Mouse (Mus musculus) forebrain, embryonic 14.5 days (tissue): ENCODE measurements around the gene Pycard. TPM values are rescaled to one million over a fixed set of nuclear protein-coding genes. Genes with fewer than 3 reads are reported as not detected.
A peak's percentile ranks its signal among the peaks of the same experiment; 100 is the strongest.
"Not testable (repeated sequence)": the region's sequence is repeated elsewhere in the genome, so short reads cannot be mapped to it uniquely, and the experiment has no call there.

Experiments
- ATAC-seq: fragments of 200-750 bp; cut with Nextera tagmentation; 2 replicates; pipeline ENCODE4 v1.8.0; 2017; ENCODE audit warnings: mild to moderate bottlenecking, moderate library complexity
- DNase-seq: peaks from one replicate; pipeline ENCODE4 v3.0.0-alpha.2; 2015; ENCODE audit warnings: low spot score
- H3K27ac ChIP-seq: fragments of 300-500 bp; sonication (generic); 2 replicates; pipeline ENCODE4 v1.5.1; 2014; ENCODE audit warnings: low read depth, mild to moderate bottlenecking, control low read depth, low read length, moderate library complexity
- H3K27me3 ChIP-seq: fragments of 300-500 bp; sonication (generic); replicated peaks from 2 replicates; pipeline ENCODE4 v1.6.1; 2014; ENCODE audit warnings: low read length, control low read depth, mixed read lengths; ENCODE audit not compliant: control insufficient read depth, insufficient read depth
- H3K36me3 ChIP-seq: fragments of 300-500 bp; sonication (generic); 2 replicates; pipeline ENCODE4 v1.6.1; 2014; ENCODE audit warnings: low read length, control low read depth; ENCODE audit not compliant: control insufficient read depth, insufficient read depth
- H3K4me1 ChIP-seq: fragments of 300-500 bp; sonication (generic); 2 replicates; pipeline ENCODE4 v1.6.1; 2014; ENCODE audit warnings: antibody characterized with exemption, low read length, control low read depth; ENCODE audit not compliant: control insufficient read depth, insufficient read depth
- H3K4me2 ChIP-seq: fragments of 300-500 bp; sonication (generic); 2 replicates; pipeline ENCODE4 v1.6.1; 2014; ENCODE audit warnings: mild to moderate bottlenecking, control low read depth, low read length
- H3K4me3 ChIP-seq: fragments of 300-500 bp; sonication (generic); 2 replicates; pipeline ENCODE4 v1.5.1; 2014; ENCODE audit warnings: low read depth, low read length, control low read depth
- H3K9ac ChIP-seq: fragments of 300-500 bp; sonication (generic); 2 replicates; pipeline ENCODE4 v1.6.1; 2014; ENCODE audit warnings: mild to moderate bottlenecking, low read length, control low read depth, moderate library complexity
- H3K9me3 ChIP-seq: fragments of 300-500 bp; sonication (generic); replicated peaks from 2 replicates; pipeline ENCODE4 v1.6.1; 2016; ENCODE audit warnings: low read length, control low read depth, mixed read lengths; ENCODE audit not compliant: control insufficient read depth
- WGBS: fragments of 180-500 bp; shearing (Covaris S2); extraction: QIAGEN DNeasy Blood & Tissue Kit; methylation state at CpG from one replicate; pipeline ENCODE4 v1.1.7; 2014; 5-methylcytosine and 5-hydroxymethylcytosine counted together
- polyA plus RNA-seq: library from polyadenylated mRNA; unstranded; fragments of >200 nt; fragmentation: Nextera tagmentation; extraction: Ambion mirVana; gene quantifications from 2 replicates; pipeline ENCODE4 v1.2.1, GENCODE M21; 2014

Gene Pycard
- polyA plus RNA-seq, 1 experiment from 2014 or later, result 11.5 TPM

DNA sequence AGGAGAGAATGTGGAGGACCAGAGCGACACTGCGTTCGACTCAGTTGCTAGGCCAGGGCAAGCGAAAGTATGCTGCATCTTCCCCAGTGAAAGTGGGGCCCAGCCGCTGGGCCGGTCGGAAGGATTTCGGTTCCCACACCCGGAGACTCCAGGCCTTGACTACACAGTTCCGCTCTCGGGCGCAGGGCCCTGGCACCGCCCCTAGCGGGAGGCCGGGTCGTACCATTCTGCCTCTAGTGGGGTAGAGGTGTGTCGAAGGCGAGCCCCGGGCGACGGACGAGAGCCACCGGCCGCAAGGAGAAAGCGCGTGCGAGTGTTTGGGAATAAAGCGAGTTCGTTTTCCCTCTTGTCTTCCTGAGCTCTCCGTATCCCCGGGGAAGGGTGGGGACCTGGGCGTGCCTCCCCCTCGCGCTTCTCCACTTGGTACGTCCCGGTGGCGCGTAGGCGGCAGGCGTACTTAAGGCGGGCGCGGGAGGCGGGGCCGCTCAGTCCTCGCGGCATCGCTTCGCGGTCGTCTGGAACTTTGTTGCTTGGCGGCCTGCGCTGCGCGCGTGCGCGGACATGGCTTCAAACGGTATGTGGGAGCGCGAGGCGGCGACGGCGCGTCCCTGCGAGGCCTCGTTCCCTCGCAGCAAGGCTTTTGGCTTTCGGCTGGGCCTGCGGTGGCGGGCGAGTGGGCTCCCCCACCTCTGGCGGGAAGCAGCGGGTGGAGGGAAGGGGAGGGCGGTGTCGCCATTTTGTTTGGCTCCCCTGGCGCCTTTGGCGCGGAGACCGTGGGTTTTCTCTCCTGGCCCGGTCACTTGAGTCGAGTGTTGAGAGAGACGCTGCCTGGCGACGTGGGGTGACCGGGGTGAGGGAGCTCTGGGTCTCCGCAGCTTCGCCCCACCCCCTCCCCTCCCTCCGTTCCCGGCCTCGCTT lies 26.4 kb downstream of the Pycard start, which contains the start of gene Fus:
Gene Fus, plus strand, starts transcription at position 454 of the 918 bp plus-strand sequence.
- ATAC-seq (peak; percentile 94), DNase-seq (peak; percentile 95)
- peaks cover 18% of the 10 kb centered on the region for H3K4me1 ChIP-seq
- H3K27me3 ChIP-seq, result no peaks in the 10 kb centered on the region
- H3K4me2 ChIP-seq, result peak within 1 kb of the TSS; percentile 93
- H3K9me3 ChIP-seq, result no peaks in the 10 kb centered on the region
- H3K4me3 ChIP-seq, result peak within 1 kb of the TSS; percentile 72
- H3K27ac ChIP-seq, result peak within 1 kb of the TSS; percentile 90
- WGBS, result under 1% methylated on average over 90 of the region's 92 CpGs
- H3K9ac ChIP-seq, result peak within 1 kb of the TSS; percentile 89
- H3K36me3 ChIP-seq, result peaks cover 30% of the 10 kb centered on the region

DNA sequence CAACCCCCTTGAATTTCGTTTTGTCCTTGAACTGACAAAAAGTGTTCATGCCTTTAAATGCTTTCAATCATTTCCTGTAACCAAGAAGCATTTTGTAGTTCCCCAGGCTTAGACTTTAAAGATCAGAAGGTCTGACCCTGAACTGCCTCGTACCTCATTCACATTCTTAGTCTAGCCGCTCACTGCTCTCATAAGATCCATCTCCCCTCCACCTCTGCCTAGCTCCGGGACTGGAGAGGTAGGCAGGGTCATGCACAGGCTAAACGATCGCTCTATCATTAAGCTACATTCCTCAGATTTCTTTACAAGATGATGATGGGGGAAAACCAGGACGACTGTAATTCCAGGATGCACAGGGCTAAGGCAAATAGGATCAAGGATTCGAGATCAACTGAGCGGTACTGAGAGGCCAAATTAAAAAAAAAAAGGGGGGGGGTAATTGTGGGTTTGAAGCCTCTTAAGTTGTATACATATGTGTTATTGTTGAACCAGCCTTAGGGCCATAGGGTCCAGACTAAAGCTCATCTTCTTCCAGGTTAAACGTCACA lies 27.2 kb downstream of the Pycard start:
- peak overlapping the region; percentile 90 for H3K27ac ChIP-seq
- H3K9me3 ChIP-seq, result no peaks in the 10 kb centered on the region
- peak overlapping the region; percentile 89 for H3K9ac ChIP-seq
- WGBS, result 12% methylated on average over 10 of the region's 10 CpGs
- peak overlapping the region; percentile 78 for H3K4me2 ChIP-seq
- no peaks in the 10 kb centered on the region for H3K27me3 ChIP-seq
- H3K4me3 ChIP-seq, result peak overlapping the region; percentile 72
- DNase-seq (no peak), ATAC-seq (no peak)
- peaks cover 22% of the 10 kb centered on the region for H3K36me3 ChIP-seq
- peaks cover 18% of the 10 kb centered on the region for H3K4me1 ChIP-seq

DNA sequence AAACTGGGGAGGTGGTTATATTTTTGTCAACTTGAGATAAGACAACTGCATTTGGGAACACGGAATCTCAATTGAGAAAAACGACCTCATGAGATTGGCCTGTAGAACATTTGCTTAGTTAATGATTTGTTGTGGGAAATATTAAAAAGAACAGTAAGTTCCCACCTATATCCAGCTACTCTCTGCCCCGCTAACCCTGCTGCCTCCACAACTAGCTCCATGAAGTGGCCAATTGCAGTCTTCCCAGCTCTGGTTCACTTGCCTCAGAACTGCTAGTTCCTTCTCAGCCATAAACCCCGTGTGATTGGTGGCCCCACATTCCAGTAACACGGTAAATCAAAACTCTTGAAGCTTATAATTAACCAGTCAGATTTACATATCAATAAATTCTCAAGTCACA lies 34.3 kb downstream of the Pycard start:
- H3K4me2 ChIP-seq, result no peak overlapping the region
- DNase-seq (no peak), ATAC-seq (no peak)
- H3K36me3 ChIP-seq, result no peaks in the 10 kb centered on the region
- WGBS, result 60% methylated on average over 5 of the region's 5 CpGs
- H3K27ac ChIP-seq, result no peak overlapping the region
- no peak overlapping the region for H3K9ac ChIP-seq
- no peaks in the 10 kb centered on the region for H3K9me3 ChIP-seq
- H3K27me3 ChIP-seq, result no peaks in the 10 kb centered on the region
- no peaks in the 10 kb centered on the region for H3K4me1 ChIP-seq
- H3K4me3 ChIP-seq, result no peak overlapping the region

DNA sequence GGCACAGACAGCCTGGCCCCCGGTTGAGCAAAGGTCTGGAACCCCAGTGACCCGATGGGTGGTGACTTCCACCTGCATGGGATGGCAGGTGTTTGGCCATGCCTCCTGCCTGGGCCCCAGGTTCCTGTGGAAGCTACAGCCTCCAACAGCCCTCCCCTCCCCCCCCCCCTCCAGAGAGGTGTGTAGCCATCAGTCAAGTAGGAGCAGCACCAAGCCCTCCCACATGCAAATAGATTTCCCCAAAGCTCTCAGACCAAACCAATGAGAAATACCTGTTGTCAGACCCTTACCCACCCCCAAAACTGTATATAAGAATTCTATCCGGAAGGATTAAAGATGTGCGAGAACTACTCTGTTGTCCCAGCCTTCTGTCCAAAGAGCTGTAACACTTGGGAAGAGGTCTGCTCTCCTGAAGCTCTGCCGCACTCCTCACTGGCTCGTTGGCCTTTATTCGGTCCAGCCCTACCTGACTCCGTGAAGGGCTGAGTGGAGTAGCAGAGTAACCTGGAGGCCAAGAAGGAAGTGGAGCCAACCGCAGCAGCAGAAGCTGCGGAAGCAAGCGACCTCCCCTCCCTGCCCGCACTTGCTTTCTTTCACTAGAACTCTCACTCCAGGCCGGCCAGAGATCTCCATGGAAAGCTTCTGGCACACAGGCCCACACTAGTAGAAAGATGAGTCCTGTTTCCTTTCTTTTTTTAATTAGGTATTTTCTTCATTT lies 40.6 kb downstream of the Pycard start:
- Histone ChIP-seq H3K9ac (no peak overlapping the region), H3K4me2 (no peak overlapping the region), H3K27ac (no peak overlapping the region), H3K4me3 (no peak overlapping the region), H3K4me1 (no peaks in the 10 kb centered on the region), H3K36me3 (no peaks in the 10 kb centered on the region), H3K9me3 (no peaks in the 10 kb centered on the region), H3K27me3 (no peaks in the 10 kb centered on the region)
- WGBS, result 55% methylated on average over 13 of the region's 13 CpGs
- no peak for DNase-seq
- ATAC-seq, result no peak

GRCm38 (mm10) chr7:127946470-127947023 lies 47.1 kb downstream of the Pycard start, which contains the start of gene Prss36:
Gene Prss36 (minus strand): TSS chr7:127946725.
- no peak for ATAC-seq
- Histone ChIP-seq H3K27me3 (peaks cover 12% of the 10 kb centered on the region), H3K4me1 (no peaks in the 10 kb centered on the region), H3K4me2 (no peak within 1 kb of the TSS), H3K9ac (no peak within 1 kb of the TSS), H3K4me3 (no peak within 1 kb of the TSS), H3K9me3 (no peaks in the 10 kb centered on the region), H3K27ac (no peak within 1 kb of the TSS), H3K36me3 (no peaks in the 10 kb centered on the region)
- 80% methylated on average over 6 of the region's 6 CpGs for WGBS
- DNase-seq, result no peak

- H3K4me2 ChIP-seq, result no peak overlapping the region
- ATAC-seq, result no peak
- no peaks in the 10 kb centered on the region for H3K4me1 ChIP-seq
- H3K27ac ChIP-seq, result no peak overlapping the region
- WGBS, result 11% methylated on average over 23 of the region's 23 CpGs
- peaks cover 12% of the 10 kb centered on the region for H3K27me3 ChIP-seq
- no peak overlapping the region for H3K9ac ChIP-seq
- no peaks in the 10 kb centered on the region for H3K36me3 ChIP-seq
- DNase-seq, result no peak
- no peak overlapping the region for H3K4me3 ChIP-seq
- no peaks in the 10 kb centered on the region for H3K9me3 ChIP-seq
These were observed 49.1 kb downstream of the Pycard start for GRCm38 (mm10) chr7:127944614-127945013.

DNA sequence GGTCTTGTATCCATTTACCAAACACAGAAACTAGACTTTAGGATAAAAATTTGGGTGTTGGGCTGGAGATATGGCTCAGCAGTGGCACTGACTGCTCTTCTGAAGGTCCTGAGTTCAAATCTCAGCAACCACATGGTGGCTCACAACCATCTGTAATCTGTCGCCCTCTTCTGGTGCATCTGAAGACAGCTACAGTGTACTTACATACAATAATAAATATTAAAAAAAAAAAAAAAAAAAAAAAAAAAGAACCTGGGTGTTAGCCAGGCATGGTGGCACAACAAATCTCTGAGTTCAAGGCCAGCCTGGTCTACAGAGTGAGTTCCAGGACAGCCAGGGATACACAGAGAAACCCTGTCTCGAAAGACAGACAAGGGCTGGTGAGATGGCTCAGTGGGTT lies 51.6 kb downstream of the Pycard start:
- DNase-seq, ATAC-seq: not testable (repeated sequence)
- 59% methylated on average over 2 of the region's 2 CpGs for WGBS

More for the DNA sequence above, 51.6 kb downstream of the Pycard start:
- H3K36me3 ChIP-seq, H3K9ac ChIP-seq, H3K27ac ChIP-seq, H3K4me1 ChIP-seq, H3K9me3 ChIP-seq, H3K4me2 ChIP-seq, H3K4me3 ChIP-seq: not testable (repeated sequence)
- peaks cover 12% of the 10 kb centered on the region for H3K27me3 ChIP-seq
